Mouse (Mus musculus): Measurements from ENCODE around the gene Col2a1.

Col2a1 gene

GRCm38 (mm10) chr15:98003822-98004739, at the start of gene Col2a1:
Col2a1 (minus strand) TSS chr15:98004695.
- DNase-seq (ENCODE audit: low spot score in 2 of 2): no peak

GRCm38 (mm10) chr15:98051685-98052084, 47.2 kb upstream of the Col2a1 start:
- DNase-seq (ENCODE audit: low spot score in 2 of 2): no peak

GRCm38 (mm10) chr15:98048918-98049700, 44.6 kb upstream of the Col2a1 start:
- no peak for DNase-seq (ENCODE audit: low spot score in 2 of 2)

GRCm38 (mm10) chr15:98044387-98044786, 39.9 kb upstream of the Col2a1 start:
- no peak for DNase-seq (ENCODE audit: low spot score in 2 of 2)

- no peak for DNase-seq (ENCODE audit: low spot score in 2 of 2)
These were observed 39.5 kb upstream of the Col2a1 start for GRCm38 (mm10) chr15:98043967-98044366.

- no peak for DNase-seq (ENCODE audit: low spot score in 2 of 2)
These were observed 38.0 kb upstream of the Col2a1 start for GRCm38 (mm10) chr15:98042508-98042907.

GRCm38 (mm10) chr15:98039682-98040081, 35.2 kb upstream of the Col2a1 start:
- no peak for DNase-seq (ENCODE audit: low spot score in 2 of 2)

GRCm38 (mm10) chr15:98036578-98036977, 32.1 kb upstream of the Col2a1 start:
- DNase-seq (ENCODE audit: low spot score in 2 of 2): no peak

- DNase-seq (ENCODE audit: low spot score in 2 of 2): no peak
These were observed 30.7 kb upstream of the Col2a1 start for GRCm38 (mm10) chr15:98035076-98035755.

GRCm38 (mm10) chr15:98033233-98033748, 28.8 kb upstream of the Col2a1 start:
- DNase-seq (ENCODE audit: low spot score in 2 of 2): no peak

GRCm38 (mm10) chr15:98029798-98030197, 25.3 kb upstream of the Col2a1 start:
- DNase-seq (ENCODE audit: low spot score in 2 of 2): no peak

- no peak for DNase-seq (ENCODE audit: low spot score in 2 of 2)
These were observed 22.7 kb upstream of the Col2a1 start for GRCm38 (mm10) chr15:98026967-98027904.

- DNase-seq (ENCODE audit: low spot score in 2 of 2): no peak
These were observed 21.1 kb upstream of the Col2a1 start for GRCm38 (mm10) chr15:98025611-98026010.

- no peak for DNase-seq (ENCODE audit: low spot score in 2 of 2)
These were observed 18.6 kb upstream of the Col2a1 start for GRCm38 (mm10) chr15:98023137-98023536.

- DNase-seq (ENCODE audit: low spot score in 2 of 2): no peak
These were observed 17.4 kb upstream of the Col2a1 start for GRCm38 (mm10) chr15:98021886-98022285.

GRCm38 (mm10) chr15:98019047-98019446, 14.6 kb upstream of the Col2a1 start:
- DNase-seq (ENCODE audit: low spot score in 2 of 2): no peak

- no peak for DNase-seq (ENCODE audit: low spot score in 2 of 2)
These were observed 13.4 kb upstream of the Col2a1 start for GRCm38 (mm10) chr15:98017925-98018324.

GRCm38 (mm10) chr15:98012810-98013209, 8.3 kb upstream of the Col2a1 start:
- no peak for DNase-seq (ENCODE audit: low spot score in 2 of 2)

GRCm38 (mm10) chr15:98005181-98005580, 686 bp upstream of the Col2a1 start:
- no peak for DNase-seq (ENCODE audit: low spot score in 2 of 2)

- DNase-seq (ENCODE audit: low spot score in 2 of 2): no peak
These were observed 255 bp upstream of the Col2a1 start for GRCm38 (mm10) chr15:98004740-98005159.

Measured in urinary bladder, adult 18-20 months (tissue).